Mouse (Mus musculus) embryonic facial prominence, embryonic 12.5 days (tissue): ENCODE measurements around the gene Ccn5. TPM values are rescaled to one million over a fixed set of nuclear protein-coding genes. Genes with fewer than 3 reads are reported as not detected.
A peak's percentile ranks its signal among the peaks of the same experiment; 100 is the strongest.

Experiments
- ATAC-seq: fragments of 200-750 bp; cut with Nextera tagmentation; 2 replicates; pipeline ENCODE4 v1.8.0; 2017; ENCODE audit not compliant: insufficient number of reproducible peaks, insufficient read depth, low FRiP score, low TSS enrichment
- H3K27ac ChIP-seq: fragments of 300-500 bp; sonication (generic); 2 replicates; pipeline ENCODE4 v1.5.1; 2016; ENCODE audit warnings: mild to moderate bottlenecking
- H3K27me3 ChIP-seq: fragments of 300-500 bp; sonication (generic); 2 replicates; pipeline ENCODE4 v1.6.1; 2016; ENCODE audit warnings: mild to moderate bottlenecking, moderate library complexity
- H3K36me3 ChIP-seq: fragments of 300-500 bp; sonication (generic); 2 replicates; pipeline ENCODE4 v1.6.1; 2016; ENCODE audit warnings: mild to moderate bottlenecking
- H3K4me1 ChIP-seq: fragments of 300-500 bp; sonication (generic); 2 replicates; pipeline ENCODE4 v1.6.1; 2016
- H3K4me2 ChIP-seq: fragments of 300-500 bp; sonication (generic); replicated peaks from 2 replicates; pipeline ENCODE4 v1.6.1; 2016; ENCODE audit warnings: mild to moderate bottlenecking, moderate library complexity
- H3K4me3 ChIP-seq: fragments of 300-500 bp; sonication (generic); 2 replicates; pipeline ENCODE4 v1.5.1; 2016; ENCODE audit warnings: mild to moderate bottlenecking
- H3K9ac ChIP-seq: fragments of 300-500 bp; sonication (generic); 2 replicates; pipeline ENCODE4 v1.6.1; 2016; ENCODE audit warnings: mild to moderate bottlenecking, moderate library complexity
- H3K9me3 ChIP-seq: fragments of 300-500 bp; sonication (generic); 2 replicates; pipeline ENCODE4 v1.6.1; 2016; ENCODE audit warnings: mild to moderate bottlenecking, moderate library complexity
- WGBS: fragments of 180-500 bp; shearing (Covaris S2); methylation state at CpG from one replicate; pipeline ENCODE4 v1.1.7; 2016; 5-methylcytosine and 5-hydroxymethylcytosine counted together
- polyA plus RNA-seq: library from polyadenylated mRNA; unstranded; fragments of >200 nt; fragmentation: Nextera tagmentation; extraction: Ambion mirVana; gene quantifications from 2 replicates; pipeline ENCODE4 v1.2.1, GENCODE M21; 2016

Ccn5 gene
- polyA plus RNA-seq, 1 experiment from 2014 or later, result 0.22 TPM

DNA sequence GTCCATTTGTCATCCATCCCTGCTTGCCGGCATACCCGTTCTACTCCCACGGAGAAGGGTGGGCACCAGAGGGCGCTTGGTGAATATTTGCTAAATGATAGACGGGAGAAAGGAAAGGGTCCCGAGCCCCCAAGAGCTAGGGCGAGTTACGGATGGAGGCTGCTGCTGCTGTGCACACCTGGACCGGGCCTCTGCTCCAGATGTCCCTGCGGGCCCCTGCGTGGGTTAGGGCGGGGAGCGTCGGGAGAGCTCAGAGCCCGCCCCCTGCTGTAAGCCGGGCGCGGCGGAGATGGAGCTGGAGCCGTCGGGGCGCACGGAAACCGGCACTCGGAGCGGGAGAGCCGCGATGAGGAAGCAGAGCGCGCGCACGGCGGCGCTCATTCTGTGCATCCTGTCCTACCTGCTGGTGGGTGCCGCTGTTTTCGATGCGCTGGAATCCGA is 32.8 kb downstream of the Ccn5 start, which contains the start of gene Kcnk15:
Gene Kcnk15 (plus strand): TSS at position 191 of the 441 bp plus-strand sequence.
- Histone ChIP-seq H3K27ac (no peak within 1 kb of the TSS), H3K4me2 (peak within 1 kb of the TSS; percentile 33), H3K9me3 (no peaks in the 10 kb centered on the region), H3K36me3 (no peaks in the 10 kb centered on the region), H3K9ac (no peak within 1 kb of the TSS), H3K27me3 (peaks cover 84% of the 10 kb centered on the region), H3K4me1 (peaks cover 5% of the 10 kb centered on the region; the same call in 1 of the 2 replicates), H3K4me3 (peak within 1 kb of the TSS; percentile 22)
- 2% methylated on average over 38 of the region's 38 CpGs for WGBS
- no peak for ATAC-seq

DNA sequence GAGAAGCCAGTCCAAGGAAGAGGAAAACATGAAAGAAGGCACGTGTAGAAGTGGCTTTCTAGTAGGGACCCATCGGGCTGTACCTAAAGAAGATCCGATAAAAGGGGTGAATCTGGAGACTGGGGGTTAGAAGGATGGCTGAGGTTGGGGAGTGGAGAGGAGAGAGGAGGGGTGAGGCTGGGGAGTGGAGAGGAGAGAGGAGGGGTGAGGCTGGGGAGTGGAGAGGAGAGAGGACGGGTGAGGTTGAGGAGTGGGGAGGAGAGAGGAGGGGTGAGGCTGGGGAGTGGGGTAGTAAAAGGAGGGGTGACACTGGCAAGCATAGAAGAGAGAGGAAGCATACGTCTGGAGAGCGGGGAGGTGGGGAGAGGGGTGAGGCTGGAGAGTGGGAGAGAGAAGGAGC is 36.6 kb downstream of the Ccn5 start:
- WGBS, result 79% methylated on average over 6 of the region's 6 CpGs
- H3K4me3 ChIP-seq, result no peak overlapping the region
- 0 out of 2 replicates have a peak, but pooled peaks have one; percentile 18 for ATAC-seq
- H3K27me3 ChIP-seq, result peaks cover 78% of the 10 kb centered on the region
- no peak overlapping the region for H3K4me2 ChIP-seq
- H3K27ac ChIP-seq, result no peak overlapping the region
- H3K9me3 ChIP-seq, result no peaks in the 10 kb centered on the region
- peaks cover 5% of the 10 kb centered on the region; the same call in 1 of the 2 replicates for H3K4me1 ChIP-seq
- H3K36me3 ChIP-seq, result no peaks in the 10 kb centered on the region
- H3K9ac ChIP-seq, result no peak overlapping the region

DNA sequence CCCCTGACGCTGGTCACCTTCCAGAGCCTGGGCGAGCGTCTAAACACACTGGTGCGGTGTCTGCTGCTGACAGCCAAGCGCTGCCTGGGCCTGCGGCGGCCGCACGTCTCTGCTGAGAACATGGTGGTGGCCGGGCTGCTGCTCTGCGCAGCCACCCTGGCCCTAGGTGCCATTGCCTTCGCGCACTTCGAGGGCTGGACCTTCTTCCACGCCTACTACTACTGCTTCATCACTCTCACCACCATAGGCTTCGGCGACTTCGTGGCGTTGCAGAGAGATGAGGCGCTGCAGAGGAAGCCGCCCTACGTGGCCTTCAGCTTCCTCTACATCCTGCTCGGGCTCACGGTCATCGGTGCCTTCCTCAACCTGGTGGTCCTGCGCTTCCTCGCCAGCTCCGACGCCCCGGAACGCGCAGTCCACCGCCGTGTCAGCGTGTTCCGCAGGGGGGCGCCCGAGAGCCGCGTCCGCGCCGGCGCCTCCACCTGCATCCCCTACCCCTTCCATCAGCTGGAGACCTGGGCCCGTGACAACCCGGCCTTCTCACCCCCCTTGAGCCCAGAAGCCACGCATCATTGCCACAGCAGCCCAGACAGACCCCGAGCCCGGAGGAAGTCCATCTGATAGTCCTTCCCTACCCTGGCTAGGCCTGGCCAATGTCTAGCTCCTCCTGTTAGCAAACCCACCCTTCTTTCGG is 37.7 kb downstream of the Ccn5 start:
- H3K4me1 ChIP-seq, result peaks cover 5% of the 10 kb centered on the region; the same call in 1 of the 2 replicates
- no peaks in the 10 kb centered on the region for H3K9me3 ChIP-seq
- H3K27me3 ChIP-seq, result peaks cover 73% of the 10 kb centered on the region
- no peak overlapping the region for H3K27ac ChIP-seq
- peak overlapping the region; percentile 31; the same call in 1 of the 2 replicates for H3K4me2 ChIP-seq
- H3K36me3 ChIP-seq, result no peaks in the 10 kb centered on the region
- 15% methylated on average over 50 of the region's 50 CpGs for WGBS
- no peak overlapping the region for H3K4me3 ChIP-seq
- peak; percentile 42 for ATAC-seq
- H3K9ac ChIP-seq, result no peak overlapping the region

DNA sequence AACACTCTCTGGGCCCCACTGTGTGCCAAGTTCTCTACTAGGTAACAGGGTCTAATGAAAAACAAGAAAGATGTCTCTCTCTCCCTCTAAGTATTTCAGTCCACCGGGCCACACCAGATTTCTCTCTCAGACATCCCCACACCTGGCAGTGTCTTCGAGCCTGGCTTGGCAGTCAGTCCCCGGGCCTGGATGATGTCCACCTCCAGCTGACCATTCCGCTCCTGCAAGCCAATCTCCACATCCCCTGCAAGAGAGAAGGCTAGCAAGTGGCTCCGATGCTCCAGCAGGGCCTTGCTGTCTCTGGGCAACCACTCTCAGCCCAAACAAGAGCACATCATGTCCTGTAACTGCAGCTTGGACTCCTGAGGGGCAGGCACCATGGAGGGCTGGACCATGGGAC is 44.6 kb downstream of the Ccn5 start:
- no peak overlapping the region for H3K9ac ChIP-seq
- no peak overlapping the region for H3K4me3 ChIP-seq
- H3K9me3 ChIP-seq, result no peaks in the 10 kb centered on the region
- WGBS, result 90% methylated on average over 5 of the region's 5 CpGs
- no peaks in the 10 kb centered on the region for H3K4me1 ChIP-seq
- no peaks in the 10 kb centered on the region for H3K36me3 ChIP-seq
- ATAC-seq, result no peak
- H3K27me3 ChIP-seq, result peaks cover 10% of the 10 kb centered on the region; the same call in 1 of the 2 replicates
- no peak overlapping the region for H3K4me2 ChIP-seq
- H3K27ac ChIP-seq, result no peak overlapping the region

DNA sequence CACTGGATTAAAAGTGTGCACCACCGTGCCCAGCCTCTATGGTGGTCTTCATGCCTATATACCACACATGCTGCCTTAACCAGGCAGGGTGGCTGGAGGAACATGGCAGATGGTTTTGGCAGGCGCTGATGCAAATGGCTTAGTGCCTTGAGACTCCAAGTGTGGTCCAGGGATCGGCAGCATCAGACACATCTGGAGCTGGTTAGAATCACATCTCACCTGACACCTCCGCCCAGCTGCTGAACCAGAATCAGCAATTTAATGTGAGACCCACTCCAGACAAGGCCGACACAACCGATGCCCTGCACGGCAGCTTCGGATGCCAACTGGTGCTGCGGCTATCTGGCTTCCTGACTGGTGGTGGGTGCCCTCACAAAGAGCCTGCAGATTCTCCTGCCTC is 45.4 kb downstream of the Ccn5 start:
- Histone ChIP-seq H3K36me3 (no peaks in the 10 kb centered on the region), H3K4me3 (no peak overlapping the region), H3K4me1 (no peaks in the 10 kb centered on the region), H3K9ac (no peak overlapping the region), H3K9me3 (no peaks in the 10 kb centered on the region), H3K27ac (no peak overlapping the region), H3K4me2 (no peak overlapping the region), H3K27me3 (peaks cover 10% of the 10 kb centered on the region; the same call in 1 of the 2 replicates)
- 72% methylated on average over 9 of the region's 9 CpGs for WGBS
- no peak for ATAC-seq

DNA sequence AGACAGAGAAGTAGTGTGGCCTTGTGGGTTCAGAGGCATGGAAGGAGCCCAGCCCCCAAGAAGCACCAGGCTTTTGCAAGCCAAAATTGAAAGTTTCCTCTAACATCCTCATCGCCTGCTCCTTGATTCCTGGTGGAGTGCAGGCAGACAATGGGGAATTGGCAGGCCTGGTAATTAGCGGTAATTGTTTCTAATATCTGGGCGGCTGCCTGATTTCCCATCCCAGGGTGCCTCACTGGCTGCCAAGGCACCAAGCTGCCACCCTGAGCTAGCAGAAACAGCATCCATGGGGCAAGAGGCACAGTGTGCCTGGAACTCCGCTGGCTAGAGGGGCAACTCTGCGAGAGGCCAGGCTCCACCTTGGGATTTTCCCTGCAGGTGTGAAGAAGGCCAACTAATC is 49.1 kb downstream of the Ccn5 start:
- Histone ChIP-seq H3K36me3 (no peaks in the 10 kb centered on the region), H3K9ac (no peak overlapping the region), H3K4me3 (no peak overlapping the region), H3K9me3 (no peaks in the 10 kb centered on the region), H3K27me3 (no peaks in the 10 kb centered on the region), H3K4me1 (no peaks in the 10 kb centered on the region), H3K27ac (no peak overlapping the region), H3K4me2 (no peak overlapping the region)
- no peak for ATAC-seq
- WGBS, result 51% methylated on average over 5 of the region's 5 CpGs

DNA sequence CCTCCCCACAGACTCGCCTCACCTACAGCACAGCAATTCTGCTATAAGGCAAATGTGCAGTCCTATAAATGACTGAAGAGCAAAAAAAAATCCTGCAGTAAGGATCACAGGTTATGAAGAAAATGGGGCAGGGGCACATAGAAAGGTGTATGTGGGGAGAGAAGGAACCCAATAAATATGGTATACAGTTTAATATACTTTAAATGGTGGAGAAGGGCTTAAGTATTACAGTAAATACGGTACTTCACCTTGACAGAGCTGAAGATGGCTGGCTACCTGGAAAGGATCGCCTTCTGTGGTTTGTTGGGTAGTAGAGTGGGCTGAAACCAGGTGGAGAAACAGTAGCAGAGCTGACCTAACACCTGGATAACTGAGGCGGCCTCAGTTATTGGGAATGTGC is 50.6 kb downstream of the Ccn5 start:
- H3K36me3 ChIP-seq, result no peaks in the 10 kb centered on the region
- 81% methylated on average over 4 of the region's 4 CpGs for WGBS
- H3K27me3 ChIP-seq, result no peaks in the 10 kb centered on the region
- H3K9me3 ChIP-seq, result no peaks in the 10 kb centered on the region
- no peak overlapping the region for H3K27ac ChIP-seq
- no peak for ATAC-seq
- no peak overlapping the region for H3K4me2 ChIP-seq
- H3K4me3 ChIP-seq, result no peak overlapping the region
- no peaks in the 10 kb centered on the region for H3K4me1 ChIP-seq
- H3K9ac ChIP-seq, result no peak overlapping the region

DNA sequence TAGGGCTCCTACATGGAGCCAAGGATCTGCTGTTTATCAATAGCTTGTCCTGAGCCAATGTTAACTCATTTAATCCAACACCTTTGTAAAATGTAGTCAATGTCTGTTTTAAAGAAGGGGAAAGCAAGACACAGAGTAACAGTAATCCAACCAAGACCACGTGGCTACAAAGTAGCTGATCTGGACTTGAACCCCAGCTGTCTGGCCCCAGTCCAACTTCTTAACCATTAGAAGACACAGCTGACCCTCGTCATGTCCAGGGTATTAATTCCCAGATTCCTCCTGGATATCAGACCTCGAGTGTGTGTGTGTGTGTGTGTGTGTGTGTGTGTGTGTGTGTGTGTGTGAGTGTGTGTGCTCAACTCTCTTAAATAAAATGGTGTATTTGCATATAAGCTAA is 51.2 kb downstream of the Ccn5 start:
- H3K9me3 ChIP-seq, result no peaks in the 10 kb centered on the region
- H3K27ac ChIP-seq, result no peak overlapping the region
- H3K4me1 ChIP-seq, result no peaks in the 10 kb centered on the region
- H3K4me3 ChIP-seq, result no peak overlapping the region
- no peaks in the 10 kb centered on the region for H3K27me3 ChIP-seq
- no peaks in the 10 kb centered on the region for H3K36me3 ChIP-seq
- H3K4me2 ChIP-seq, result no peak overlapping the region
- WGBS, result 48% methylated on average over 3 of the region's 3 CpGs
- H3K9ac ChIP-seq, result no peak overlapping the region
- ATAC-seq, result no peak

DNA sequence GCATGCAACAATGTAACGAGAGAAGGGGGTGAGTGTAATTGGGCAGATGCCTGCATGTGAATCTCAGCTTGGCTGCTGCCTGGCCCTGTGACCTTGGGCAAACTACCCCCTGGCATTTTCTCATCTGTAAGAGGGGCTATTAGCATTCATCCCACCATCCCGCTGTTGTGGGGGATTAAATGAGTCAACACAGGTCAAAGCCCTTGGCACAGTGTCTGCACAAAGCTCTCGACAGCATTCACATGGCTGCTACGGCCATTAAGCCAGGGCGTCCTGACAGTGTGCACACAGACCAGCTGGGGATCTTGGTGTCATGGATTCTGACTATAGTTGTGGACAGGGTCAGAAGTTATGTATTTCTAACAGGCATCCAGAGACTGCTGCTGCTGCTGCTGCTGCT is 54.2 kb downstream of the Ccn5 start:
- Histone ChIP-seq H3K36me3 (no peaks in the 10 kb centered on the region), H3K4me1 (no peaks in the 10 kb centered on the region), H3K4me3 (no peak overlapping the region), H3K9ac (no peak overlapping the region), H3K4me2 (no peak overlapping the region), H3K9me3 (no peaks in the 10 kb centered on the region), H3K27me3 (no peaks in the 10 kb centered on the region), H3K27ac (no peak overlapping the region)
- ATAC-seq, result no peak
- WGBS, result 38% methylated on average over 5 of the region's 5 CpGs

DNA sequence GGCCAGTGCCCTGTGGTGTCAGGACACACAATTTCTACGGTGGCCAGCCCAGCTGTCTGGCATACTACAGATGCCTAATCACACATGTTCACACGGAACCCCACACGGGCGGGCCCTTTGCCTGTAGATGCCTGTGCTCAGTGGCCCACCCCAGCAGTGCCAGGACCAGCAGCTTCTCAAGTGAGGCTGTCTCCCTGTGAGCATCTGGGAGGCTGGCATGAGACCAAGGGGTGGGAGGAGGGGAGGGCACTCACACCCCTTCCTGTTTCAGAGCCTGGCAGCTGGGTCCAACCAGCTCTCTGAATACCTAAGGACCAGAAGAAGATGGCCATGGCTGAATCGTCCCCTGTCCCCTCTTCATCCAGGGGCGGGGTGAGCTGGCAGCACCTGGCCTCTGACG is 54.8 kb downstream of the Ccn5 start:
- WGBS, result 80% methylated on average over 7 of the region's 7 CpGs
- H3K27me3 ChIP-seq, result no peaks in the 10 kb centered on the region

DNA sequence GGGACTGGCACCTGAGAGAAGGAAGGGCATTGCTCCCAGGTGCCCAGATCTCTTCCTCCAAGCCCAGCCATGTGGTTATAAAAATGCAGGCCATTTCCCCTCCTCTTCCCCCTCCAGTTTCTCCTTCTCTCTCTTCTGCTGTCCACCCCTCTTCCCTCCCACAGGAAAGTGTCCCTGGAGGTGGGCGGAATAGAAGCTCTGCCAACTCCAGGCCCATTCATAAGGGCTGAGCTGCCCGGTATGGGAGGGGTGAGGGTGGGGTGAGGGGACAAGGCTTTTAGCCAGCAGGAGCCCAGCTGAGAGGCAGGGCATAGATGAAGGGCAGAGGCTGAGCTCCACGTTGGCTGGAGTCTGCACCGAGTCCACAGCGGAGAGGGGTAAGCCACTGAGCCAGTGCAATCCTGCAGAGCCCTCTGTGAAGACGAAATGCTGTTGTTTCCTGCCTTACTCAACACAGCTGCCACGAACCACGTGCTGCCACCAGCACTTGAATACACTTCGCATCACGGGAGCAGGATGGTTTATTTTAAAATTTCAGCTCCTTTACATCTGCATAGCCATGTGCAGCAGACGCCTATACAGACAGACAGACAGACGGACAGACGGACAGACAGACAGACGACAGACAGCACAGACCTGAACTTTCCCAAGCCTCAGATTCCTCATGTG is 56.3 kb downstream of the Ccn5 start:
- Histone ChIP-seq H3K36me3 (no peaks in the 10 kb centered on the region), H3K9me3 (no peaks in the 10 kb centered on the region), H3K9ac (no peak overlapping the region), H3K4me3 (no peak overlapping the region), H3K4me1 (no peaks in the 10 kb centered on the region), H3K27ac (no peak overlapping the region), H3K27me3 (no peaks in the 10 kb centered on the region), H3K4me2 (no peak overlapping the region)
- ATAC-seq, result no peak
- 72% methylated on average over 14 of the region's 14 CpGs for WGBS

More for the DNA sequence above, 54.8 kb downstream of the Ccn5 start:
- H3K27ac ChIP-seq, result no peak overlapping the region
- no peak for ATAC-seq
- no peak overlapping the region for H3K4me2 ChIP-seq
- no peaks in the 10 kb centered on the region for H3K9me3 ChIP-seq
- H3K4me3 ChIP-seq, result no peak overlapping the region
- no peak overlapping the region for H3K9ac ChIP-seq
- no peaks in the 10 kb centered on the region for H3K36me3 ChIP-seq
- no peaks in the 10 kb centered on the region for H3K4me1 ChIP-seq

DNA sequence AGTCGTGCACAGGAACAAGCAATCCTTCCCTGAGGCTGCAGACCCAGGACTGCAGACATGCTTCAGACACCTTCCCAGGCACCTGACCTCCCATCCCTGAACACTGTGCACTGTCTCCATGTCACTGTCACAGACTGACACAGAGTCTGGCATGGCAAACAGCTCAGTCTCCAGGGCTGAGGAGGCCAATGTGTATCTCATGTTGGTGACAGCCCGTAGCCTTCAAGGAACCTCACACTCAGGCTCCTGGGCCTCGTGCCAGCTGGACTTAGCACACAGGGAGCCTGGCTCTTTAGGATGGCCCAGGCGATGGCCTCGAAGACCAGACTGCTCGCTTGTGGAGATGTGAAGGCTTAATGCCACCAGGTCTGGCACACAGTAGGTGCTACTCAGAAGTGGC is 60.2 kb downstream of the Ccn5 start:
- Histone ChIP-seq H3K9me3 (no peaks in the 10 kb centered on the region), H3K4me2 (no peak overlapping the region), H3K9ac (no peak overlapping the region), H3K4me3 (no peak overlapping the region), H3K4me1 (no peaks in the 10 kb centered on the region), H3K27ac (no peak overlapping the region), H3K27me3 (no peaks in the 10 kb centered on the region), H3K36me3 (no peaks in the 10 kb centered on the region)
- no peak for ATAC-seq
- WGBS, result 88% methylated on average over 6 of the region's 6 CpGs
